Mouse (Mus musculus) right cerebral cortex, adult 2 months (tissue): ENCODE results near the gene Slc38a1.

Experiments used
- DNase-seq, 2 experiments: peaks; one replicate each; pipeline ENCODE4 v3.0.0; 2021 to 2022; ENCODE audit warnings: low spot score in 2 of 2

Slc38a1 gene

DNA sequence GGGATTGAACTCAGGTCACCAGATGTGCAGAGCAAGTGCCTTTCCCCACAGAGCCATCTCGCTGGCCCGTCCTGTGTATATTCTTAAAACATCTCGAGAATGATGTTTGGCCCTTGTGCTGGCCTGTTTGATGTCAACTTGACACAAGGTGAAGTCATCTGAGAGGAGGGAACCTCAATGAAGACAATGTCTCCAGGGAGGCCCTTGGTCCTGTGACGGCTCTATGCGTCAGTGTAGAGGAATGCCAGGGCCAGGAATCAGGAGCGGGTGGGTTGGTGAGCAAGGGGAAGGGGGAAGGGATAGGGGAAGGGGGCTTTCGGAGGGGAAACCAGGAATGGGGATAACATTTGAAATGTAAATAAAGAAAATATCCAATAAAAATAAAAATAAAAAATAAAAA, 25.2 kb downstream of the Slc38a1 start:
- no peak for DNase-seq

DNA sequence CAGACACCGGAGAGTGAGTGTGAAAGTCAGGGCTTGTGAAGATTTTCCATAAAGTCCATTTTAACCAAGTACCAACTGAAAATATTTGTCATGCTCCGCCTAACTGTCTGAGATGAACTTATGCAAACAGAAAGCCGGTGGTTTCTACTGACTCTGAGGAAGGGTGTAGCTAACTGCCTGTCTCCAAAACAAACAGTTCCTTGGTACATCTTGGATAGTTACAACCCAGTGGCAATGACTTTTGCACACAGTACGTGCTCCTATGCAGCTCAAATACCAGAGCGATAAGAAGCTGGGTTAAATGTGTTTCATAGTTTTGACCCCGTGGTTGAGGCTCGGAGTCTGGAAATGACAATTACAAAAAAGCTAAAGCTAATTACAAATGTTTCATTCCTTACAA, 34.0 kb downstream of the Slc38a1 start:
- DNase-seq: no peak

DNA sequence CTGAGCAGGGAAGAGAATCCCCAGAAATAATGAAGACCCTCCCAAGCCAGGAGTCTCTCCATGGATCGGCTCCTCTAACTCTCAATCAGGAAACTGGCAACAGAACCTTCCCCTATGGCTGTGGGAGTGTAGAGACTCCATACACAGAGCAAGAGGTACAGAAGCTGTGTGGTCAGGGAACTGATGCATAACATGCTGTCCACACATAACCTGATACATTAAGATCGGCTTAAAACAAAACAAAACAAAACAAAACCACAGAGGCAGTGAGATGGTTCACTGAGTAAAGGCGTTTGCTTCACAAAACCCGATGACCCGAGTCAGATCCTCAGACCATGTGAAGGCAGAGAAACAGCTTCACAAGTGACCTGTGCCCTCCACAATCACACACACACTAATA, 35.3 kb downstream of the Slc38a1 start:
- no peak for DNase-seq

DNA sequence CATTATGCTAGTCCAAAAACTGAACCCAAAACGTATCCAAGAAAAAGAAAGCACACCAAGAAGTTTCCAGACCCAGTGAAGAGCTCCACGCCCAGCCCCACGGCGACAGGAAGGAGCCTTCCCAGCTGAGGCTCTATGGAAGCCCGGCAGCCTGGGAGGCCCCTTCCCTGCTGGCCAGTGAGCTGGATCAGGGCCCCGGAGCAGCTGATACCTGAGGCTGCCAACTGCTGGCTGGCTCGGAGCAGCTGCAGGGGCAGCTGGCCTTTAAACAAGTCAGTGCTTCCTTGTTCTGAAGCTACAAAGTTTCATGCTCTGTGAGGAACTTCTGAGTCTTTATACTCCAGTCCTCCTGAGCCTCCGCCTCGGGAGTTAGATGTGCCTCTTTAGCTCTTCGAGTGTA, 38.4 kb downstream of the Slc38a1 start:
- peak in 1 of 2 experiments; percentile 28 for DNase-seq

DNA sequence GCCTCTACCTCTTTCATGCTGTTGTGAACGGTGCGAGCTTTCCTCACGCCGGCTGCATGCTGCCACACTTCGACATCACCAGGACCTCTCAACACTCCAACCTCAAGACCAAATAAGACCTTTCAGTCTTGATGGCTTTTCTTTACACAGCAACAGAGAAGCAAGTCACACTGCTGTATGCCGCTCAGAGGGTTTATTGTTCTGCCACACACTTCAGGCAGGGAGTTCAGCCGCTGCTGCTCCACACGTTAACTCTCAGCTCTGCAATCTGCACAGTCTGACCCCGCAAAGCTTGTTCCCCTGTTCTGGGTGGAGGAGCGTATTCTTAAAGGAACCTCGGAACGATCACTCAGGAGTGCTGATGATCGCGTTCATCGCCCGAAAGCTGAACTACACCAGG, 40.7 kb downstream of the Slc38a1 start:
- DNase-seq: no peak

DNA sequence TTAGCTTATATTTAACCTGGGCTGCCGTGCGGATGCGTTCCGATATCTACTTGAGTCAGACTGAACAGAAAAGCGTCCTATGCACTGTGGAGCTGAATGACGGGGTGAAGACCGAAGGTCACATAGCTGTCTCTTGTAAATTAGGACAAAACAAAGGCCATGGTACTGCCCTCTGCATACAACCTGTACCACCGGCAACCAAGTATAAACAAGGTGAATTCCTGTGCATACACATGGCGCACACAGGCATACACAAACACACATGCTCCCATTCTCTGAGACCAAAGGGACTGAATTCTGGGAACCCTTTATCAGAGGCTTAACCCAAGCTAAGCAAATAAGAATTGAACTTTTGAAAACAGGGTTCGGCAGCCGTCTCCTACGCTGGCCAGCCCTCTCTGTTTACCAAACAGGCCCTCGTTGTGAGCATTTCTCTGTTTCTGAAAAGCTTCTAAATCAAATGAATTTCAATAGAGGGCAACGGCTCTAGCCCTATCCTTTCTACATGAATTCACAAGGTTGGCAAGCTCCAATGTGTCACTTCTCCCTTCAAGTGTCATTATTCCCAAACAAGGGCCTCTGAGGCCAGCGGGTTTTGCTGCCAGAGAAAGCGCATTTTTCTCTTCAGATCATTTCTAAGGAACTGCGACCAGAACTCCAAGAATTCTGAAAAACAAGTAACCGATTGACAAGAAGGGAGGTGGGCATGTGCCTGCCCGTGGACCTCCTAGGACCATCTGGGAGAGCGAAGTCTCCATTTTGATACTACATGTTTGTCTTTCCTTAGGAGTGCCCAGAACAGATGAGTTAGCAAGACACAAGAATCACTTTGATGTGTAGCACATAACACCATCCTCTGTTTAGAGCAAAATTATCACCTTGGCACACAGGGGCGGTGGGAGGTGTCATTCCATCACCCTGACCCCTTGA, 42.6 kb downstream of the Slc38a1 start:
- peak in 1 of 2 experiments; percentile 30 for DNase-seq

DNA sequence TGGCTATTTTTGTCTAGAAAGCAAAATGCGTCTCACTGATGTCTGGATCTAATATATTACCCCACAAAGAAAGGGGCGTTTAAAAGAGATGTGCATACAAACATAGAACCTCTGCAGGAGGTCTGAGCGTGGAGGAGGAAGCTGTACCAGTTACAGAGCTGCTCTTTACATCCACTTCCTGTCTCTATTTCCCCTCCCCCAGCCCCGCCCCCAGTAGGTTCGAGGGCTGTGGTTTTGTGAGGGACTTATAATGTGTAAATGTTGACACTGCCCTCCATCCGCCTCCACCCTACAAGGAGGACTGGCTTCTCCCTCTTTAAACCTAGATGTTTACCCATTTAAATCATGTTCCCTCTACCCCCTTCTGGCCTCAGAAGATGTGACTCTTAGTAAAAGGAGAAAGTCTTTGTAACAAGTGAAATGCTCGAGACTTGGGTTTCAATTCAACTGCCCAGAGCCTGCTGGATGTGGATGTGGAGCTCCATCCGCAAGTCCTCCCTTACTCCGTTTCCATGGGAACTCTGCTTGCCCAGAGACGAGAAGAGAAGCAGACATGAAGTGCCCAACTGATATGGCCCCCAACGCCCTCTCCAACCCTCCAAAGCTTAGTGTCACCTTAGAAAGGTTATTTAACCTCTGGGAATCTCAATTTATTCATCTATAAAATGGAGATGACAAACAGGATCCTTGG, 43.7 kb downstream of the Slc38a1 start:
- DNase-seq: no peak

DNA sequence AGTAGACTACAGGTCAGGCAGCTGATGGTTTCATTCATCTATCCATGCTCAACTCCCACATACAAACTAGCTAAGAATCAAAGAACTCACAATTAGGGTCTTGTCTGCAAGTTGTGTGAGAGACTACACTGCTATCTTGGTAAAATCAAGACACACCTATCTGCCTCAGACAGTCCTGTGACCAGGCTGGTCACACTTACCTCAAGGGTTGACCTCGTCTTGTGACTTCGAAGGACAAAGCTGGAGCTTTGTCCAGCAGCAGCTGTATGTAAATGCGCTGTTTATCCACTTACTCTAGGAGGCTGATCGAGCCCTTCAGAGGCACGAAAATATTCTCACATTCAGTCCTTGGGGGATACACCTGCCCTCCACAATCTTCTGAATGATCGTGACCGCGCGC, 45.6 kb downstream of the Slc38a1 start:
- DNase-seq: no peak

DNA sequence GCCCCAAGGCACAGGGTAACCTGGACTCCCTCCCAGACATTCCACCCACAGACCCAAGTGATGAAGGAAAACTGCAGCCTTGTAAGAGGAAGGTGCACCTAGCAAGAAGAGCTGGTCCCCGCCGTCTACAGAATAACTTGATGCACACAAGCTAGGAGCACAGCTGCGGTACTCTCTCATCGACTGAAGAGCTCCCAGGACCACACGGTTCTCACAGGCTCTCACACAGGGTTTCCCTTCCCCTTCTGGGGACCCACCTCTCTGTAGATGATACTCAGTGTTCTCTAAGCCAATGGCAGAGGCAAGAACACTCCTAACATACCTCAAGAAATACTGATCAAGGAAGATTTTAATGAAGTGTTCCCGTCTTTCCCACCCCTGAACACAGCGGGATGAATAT, 48.4 kb downstream of the Slc38a1 start:
- no peak for DNase-seq

DNA sequence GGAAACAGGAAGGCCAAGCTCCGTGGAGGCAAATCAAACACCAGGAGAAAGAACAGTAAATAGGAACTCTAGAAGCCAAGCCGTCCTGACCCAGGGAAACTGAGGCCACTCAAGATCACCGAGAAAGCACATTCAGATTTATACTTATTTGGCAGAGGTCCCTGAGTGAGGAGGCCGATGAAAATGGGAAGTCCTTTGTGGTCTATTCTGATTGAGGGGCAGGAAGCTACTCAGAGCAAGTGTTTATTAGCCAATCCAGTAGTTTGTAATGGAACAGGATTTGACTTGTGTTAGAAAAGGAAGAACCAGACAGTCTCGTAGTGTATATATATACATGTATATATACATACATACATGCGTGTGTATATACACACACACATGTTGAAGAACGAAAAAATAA, 48.8 kb downstream of the Slc38a1 start:
- no peak for DNase-seq

DNA sequence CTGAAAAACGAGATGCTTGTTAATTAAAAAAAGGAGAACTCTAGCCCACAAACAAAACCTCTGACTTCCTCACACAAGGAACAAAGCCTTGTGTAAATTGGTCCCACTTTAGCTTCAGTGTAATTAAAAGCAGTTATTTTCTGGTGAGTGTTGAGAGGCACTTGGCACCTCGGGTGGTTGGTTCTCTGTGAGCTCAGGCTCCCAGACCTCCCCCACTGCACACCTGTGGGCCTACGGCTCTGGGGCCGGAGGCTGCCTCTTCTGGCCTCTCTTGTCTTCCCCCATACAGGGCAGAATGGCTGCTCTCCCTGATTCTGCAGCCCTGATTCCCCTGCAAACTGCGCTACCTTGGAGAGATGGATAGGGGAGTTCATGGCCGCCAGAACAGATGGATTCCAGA, 49.3 kb downstream of the Slc38a1 start:
- DNase-seq: no peak

DNA sequence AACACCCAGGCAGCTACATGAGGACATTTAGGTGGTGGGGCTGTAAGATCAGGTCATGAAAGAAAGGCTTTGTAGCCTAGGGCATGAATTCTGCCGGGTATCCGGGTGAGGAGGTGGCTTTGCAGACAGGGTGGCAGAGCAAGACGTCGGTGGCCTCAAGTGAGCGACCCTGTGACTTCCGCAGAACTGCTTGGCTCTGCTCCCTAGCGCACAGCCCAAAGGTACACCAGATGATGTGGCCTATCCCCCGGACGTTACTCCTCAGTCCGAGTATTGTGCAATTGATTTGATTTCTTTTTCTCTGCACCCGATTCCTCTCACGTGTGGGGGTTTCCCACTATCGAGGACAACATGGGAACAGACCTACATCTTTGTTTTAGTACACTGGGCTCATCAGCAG, 49.7 kb downstream of the Slc38a1 start:
- DNase-seq: no peak

DNA sequence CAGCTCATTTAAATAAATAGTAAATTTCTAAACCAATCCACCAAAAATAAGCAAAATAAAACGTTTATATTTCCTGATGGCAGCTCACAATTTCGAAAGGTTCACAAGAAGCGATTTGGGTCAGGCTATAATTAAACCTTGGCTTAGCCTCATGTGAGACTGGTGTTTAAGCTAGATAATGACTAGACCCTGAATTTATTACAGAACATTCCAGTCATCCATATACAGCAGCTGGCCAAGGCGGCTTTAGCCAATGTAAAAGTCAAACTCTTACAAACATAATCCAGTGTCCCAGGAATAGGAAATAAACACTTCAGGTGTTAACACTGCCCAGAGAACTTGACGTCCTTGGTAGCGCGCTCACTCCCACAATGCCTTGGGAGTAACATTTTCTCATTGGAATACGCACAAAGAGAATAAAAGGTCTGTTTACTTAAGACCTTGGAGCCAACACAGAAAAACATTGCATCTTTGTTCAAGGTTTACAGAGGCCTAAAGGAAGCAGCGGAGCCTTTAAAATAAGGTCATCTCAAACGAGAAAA, 50.8 kb downstream of the Slc38a1 start:
- DNase-seq: no peak

DNA sequence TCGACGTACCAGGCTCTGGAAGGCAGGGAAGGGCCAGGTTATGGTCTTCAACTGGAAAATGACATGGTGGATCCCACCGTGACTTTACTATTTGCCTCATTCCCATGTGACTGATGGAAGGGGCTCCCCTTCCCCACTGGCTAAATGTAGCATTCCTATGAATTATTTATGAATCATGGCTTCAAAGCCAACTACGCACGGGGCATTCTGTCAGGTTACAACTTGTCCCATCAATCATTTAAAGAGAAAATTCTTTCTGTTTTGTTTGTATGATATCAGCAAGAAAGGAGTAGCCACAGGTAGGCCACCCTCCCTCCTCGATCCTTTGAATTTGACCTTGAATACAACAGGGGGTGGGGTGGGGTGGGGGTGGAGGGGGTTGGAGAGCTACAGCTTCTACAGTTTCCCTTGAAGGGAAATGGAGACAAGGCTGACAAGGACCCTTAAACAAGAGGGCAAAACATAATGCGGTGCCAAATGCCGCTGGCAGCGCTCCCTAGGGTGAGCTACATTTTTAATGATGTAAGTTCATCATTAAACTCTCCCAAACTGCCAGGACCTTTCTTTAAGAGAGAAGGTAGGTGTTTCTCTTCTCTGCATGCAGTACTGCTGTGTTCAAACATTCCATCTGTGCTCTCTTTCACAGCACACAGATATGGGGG, 53.6 kb downstream of the Slc38a1 start:
- no peak for DNase-seq

DNA sequence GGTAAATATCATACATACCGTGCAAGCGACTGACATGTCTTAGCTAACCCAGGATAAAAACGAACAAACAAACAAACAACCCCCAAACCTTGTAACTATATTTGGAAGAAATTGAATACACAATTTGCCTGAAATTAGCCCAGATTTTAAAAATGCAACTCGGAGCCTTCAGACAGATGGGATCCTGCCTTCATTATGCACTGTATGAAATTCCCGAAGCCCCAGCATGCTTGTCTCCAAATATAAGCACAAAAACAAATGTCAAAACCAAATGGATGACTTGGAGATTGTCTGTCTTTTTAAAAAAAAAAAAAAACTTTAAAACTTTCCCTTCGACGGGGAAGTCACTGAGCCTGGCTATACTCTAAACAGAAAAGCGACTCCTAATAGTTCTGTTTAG, 54.7 kb downstream of the Slc38a1 start:
- no peak for DNase-seq

DNA sequence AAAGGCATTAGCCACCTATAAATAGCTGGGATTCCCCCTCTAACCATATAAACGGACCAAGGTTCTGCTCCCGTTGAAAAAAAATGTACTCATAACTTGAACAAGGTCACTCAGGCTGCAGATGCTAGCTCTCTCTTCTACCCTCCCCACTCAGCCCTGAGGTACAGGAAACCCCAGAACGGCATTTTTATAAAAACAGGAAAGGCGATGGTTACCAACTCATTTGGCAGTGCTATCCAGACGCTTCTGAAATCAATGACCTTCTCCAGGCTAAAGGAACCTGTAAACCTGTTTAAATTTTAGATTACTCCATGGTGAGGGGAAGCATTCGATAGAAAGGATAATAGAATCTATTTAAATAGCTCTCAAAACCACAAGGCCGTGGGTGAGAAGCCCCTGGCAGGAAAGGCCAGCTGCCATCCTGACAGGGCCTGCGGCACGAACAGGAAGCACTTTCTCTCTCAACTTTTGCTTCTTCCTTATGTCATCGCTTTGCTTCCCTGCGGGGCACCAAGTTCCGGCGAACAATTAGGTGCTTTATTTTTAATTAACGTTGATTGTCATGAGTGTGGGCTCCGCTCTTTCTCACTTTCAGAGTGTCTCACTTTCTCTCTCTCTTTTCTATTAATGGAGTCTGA, 59.2 kb downstream of the Slc38a1 start:
- no peak for DNase-seq

DNA sequence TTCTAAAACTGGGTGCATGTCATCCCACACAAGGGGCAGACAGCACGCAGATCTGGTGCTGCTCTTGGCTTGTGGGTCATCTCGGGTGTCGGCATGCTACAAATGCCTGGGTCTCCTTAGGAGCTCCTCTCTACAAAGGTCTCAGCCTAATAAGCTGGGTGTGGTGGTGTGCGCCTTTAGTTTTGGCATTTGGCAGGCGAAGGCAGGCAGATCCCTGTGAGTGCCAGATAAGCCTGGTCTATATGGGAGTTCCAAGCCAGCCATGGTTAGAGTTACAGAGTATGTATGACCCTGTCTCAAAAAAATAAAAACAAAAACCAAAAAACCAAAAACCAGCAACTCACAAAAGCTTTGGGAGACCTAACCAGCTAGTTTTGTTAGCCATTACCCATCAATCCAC, 65.7 kb downstream of the Slc38a1 start:
- DNase-seq: no peak

DNA sequence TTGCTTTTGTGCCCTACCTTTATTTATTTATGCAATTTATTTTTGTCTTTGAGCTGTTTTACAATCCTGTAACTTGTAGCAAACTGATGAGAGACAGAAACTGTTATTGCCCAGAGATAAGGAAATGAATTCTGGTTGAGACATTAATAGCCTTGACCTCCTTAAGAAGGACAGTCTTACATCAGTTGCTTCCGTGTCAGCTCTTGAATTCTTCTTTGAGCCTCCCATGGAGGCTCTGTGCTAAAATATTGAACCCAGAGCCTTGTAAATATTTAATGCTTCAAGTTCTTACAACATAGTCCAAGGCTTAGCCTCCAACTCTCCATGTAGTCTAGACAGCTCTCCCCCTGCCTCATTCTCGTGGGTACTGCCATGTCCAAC, 73.7 kb downstream of the Slc38a1 start:
- DNase-seq: no peak

DNA sequence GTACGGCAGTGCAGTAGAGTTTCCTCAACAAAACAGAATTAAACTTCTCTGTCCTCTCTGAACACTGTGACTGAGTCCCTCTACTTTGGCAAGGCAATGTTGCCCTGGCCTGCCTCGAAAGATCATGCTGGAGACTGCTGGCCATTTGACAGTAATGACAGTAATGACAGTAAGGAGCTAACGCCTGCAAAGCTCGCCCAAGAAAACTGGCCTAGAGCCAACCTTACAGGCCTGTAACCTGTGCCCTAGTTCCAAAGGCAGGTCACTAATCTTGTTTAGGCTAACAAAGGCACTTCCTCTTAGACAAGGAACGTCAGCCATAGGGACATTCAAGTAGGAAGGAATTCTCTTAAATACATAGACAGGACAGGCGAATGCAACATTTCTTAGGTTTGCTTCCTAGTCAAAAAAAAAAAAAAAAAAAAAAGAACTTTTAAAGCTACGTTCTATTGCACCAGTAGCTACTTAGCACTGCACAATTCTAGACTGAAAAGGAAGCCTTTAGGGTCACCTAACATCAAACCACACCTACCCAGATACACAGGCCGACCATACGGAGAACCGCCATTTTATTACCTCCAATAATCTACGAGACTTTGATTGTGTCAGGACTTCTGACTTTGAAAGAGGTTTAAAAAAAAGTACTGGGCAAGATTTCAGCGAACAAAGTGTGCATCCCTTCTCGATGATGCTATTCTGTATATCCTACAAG, 74.3 kb downstream of the Slc38a1 start:
- DNase-seq: no peak

DNA sequence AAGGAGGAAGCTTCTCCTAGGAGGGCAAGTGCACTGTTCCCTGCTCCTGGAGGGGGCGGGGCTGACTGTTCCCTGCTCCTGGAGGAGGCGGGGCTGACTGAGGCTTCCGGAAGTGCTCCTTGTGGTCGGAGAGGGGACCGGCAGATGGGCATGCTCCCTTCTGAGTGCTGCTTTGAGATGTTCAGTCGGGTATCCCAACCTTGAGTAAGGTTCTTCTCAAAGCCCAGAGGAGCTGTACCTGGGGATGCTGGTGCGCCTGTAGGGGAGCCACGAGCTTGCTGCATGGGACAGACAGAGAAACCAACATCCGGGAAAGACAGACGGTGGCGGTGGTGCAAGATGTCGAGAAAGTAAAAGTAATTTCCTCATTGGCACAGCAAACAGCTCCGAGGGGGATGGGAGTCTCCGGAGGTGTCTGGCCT, 75.9 kb downstream of the Slc38a1 start:
- no peak for DNase-seq

DNA sequence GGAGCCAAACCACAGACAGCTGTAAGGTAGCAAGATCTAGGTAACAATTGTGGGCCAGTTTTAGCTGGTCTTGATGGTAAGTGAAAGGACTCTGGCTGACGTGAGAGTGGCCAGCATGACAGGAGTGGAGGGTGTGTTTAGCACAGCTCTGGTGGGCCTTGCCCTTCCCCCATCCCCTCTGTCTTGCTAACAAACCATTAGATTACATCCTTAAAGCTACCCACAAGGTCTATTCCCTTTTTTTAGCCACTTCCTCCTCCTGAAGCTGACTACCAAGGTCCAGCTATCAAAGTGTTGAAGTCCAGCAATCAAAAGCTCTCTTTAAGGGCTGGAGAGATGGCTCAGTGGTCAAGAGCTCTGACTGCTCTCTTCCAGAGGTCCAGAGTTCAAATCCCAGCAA, 78.9 kb downstream of the Slc38a1 start:
- no peak for DNase-seq
